Mouse (Mus musculus) neutrophil, adult 5-6 weeks (primary cell): ENCODE results near the gene Pla2r1. TPM values are rescaled to one million over a fixed set of nuclear protein-coding genes. Genes with fewer than 3 reads are reported as not detected.

Source experiments
- ATAC-seq: fragments of 151-379, 151-347 bp; 2 replicates; pipeline ENCODE4 v1.8.0; 2017; ENCODE audit warnings: mild to moderate bottlenecking, moderate TSS enrichment; ENCODE audit not compliant: insufficient number of reproducible peaks, poor library complexity, low FRiP score, severe bottlenecking; ENCODE audit errors: extremely low read depth
- total RNA-seq: library from RNA; stranded (forward); fragments of 200-1000 nt; gene quantifications from 2 replicates; pipeline ENCODE4 v1.2.3, GENCODE M21; 2017

The Pla2r1 gene
- total RNA-seq, 1 experiment from 2014 or later, result not detected

- no peak for ATAC-seq
Observed at GRCm38 (mm10) chr2:60370188-60370587, 182.9 kb downstream of the Pla2r1 start.

GRCm38 (mm10) chr2:60369454-60369853 is 183.7 kb downstream of the Pla2r1 start:
- no peak for ATAC-seq

DNA sequence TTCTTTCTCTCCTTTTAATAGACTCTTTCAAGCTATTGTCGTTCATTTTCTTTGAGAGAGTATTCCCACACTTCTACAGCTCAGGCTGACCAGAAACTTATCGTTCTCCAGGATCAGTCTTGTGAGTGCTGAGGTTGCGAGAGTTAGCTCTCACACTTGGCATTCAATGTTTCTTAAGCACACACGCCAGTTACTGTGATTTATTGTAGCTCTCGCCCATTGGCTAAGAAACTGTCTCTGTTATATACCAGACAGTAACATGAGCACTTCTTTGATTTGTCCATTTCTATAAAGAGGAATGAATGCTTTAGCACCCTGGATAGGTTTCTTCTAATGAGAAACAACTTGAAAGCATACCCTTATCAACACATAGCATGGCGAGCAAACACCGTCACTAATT is 185.2 kb downstream of the Pla2r1 start:
- ATAC-seq, result no peak

Other genes starting within 250 kb of the Pla2r1 start
- gene Ly75, start 170.0 kb downstream of the Pla2r1 start, total RNA-seq, result 18.4 and 18.6 TPM in 2 replicates
- gene Itgb6, start 169.3 kb upstream of the Pla2r1 start, total RNA-seq, result not detected in 2 replicates